Mouse (Mus musculus) embryonic stem cell, embryonic (primary cell): ENCODE data around the gene Gstcd.

Source experiments
- CTCF ChIA-PET, 4 experiments: fragments of 300-600 bp in 2 of 4; fragments of 350-600 bp in 2 of 4; sonication (Branson Sonifier 250); formaldehyde crosslinking; loops; one replicate each; lab custom pipeline; 2022; ENCODE audit warnings: inconsistent platforms in 2 of 4; lab: Charles Lee
- POLR2A ChIA-PET, 4 experiments: fragments of 300-600 bp in 2 of 4; fragments of 350-600 bp in 2 of 4; sonication (Branson Sonifier 250); formaldehyde crosslinking; loops; one replicate each; lab custom pipeline; 2022; ENCODE audit warnings: antibody characterized with exemption in 4 of 4, inconsistent platforms in 1 of 4; lab: Charles Lee

Gstcd gene

DNA sequence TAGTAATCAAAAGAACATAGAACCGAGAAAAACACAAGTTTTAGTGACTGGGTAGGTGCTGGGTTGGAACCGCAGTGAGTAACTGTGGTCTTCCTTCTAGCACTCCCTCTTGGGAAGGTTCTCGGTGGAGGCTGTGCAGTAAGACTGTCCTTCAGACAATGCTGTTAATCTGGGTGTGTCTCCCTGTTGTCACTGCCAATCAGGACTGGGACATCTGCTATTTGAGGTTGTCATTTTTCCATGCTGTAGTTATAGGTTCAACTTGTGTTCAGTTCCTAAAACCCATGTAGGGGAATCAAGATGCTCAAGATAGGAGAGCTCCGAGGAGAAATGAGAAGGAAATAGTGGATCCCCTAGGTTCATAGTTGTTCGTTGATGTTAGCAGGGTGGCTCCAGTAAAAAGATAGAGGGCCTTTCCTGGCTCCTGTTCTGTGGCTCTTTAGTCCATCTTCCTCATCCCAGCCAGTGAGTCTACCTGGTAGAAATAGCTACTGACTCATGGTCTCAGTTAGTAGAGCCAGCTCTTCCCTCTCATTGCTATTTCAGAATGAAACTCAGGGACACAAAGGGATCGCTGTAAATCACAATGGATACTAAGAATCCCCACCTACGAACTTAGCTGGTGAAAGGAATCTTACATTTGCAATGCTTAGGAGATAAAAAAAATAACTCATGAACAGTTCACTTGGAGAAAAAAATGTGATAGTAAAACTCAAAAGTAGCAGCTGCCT, 129.0 kb downstream of the Gstcd start:
- ChIA-PET CTCF (interaction anchor here in 2 of 4 experiments (0.6 to 0.7 kb wide), 2 partner anchors 665 to 1357 kb away, joined by 3 to 5 read pairs; no protein-coding TSS in a partner anchor), POLR2A (no interaction called here)

DNA sequence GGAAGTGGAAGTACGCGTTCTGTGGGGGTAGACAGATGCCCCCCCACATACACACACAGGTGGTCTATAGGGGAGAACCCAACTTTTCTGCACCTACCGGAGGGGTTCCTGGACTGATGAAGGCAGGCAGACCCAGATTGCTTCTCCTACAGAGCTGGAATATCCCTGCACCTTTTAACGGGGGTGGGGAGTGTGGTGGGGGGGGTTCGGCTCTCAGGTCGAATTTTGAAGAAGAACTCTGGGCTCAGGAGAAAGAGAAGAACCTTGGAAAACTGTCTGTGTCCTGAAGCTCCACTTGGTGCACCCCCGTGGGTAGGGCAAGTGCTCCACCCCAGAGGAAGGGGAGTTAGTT, 141.3 kb downstream of the Gstcd start:
- ChIA-PET CTCF (interaction anchor here in 2 of 4 experiments (0.6 to 0.9 kb wide), 4 partner anchors 29 to 1602 kb away, joined by 3 to 20 read pairs (median 5); no protein-coding TSS in a partner anchor), POLR2A (interaction anchor here in 3 of 4 experiments (0.6 to 1.6 kb wide), 6 partner anchors 10 to 597 kb away, joined by 3 to 4 read pairs (median 3); partner anchors contain the start of genes Gstcd (in 1 of the 3) and Ints12 (in 1 of the 3))

DNA sequence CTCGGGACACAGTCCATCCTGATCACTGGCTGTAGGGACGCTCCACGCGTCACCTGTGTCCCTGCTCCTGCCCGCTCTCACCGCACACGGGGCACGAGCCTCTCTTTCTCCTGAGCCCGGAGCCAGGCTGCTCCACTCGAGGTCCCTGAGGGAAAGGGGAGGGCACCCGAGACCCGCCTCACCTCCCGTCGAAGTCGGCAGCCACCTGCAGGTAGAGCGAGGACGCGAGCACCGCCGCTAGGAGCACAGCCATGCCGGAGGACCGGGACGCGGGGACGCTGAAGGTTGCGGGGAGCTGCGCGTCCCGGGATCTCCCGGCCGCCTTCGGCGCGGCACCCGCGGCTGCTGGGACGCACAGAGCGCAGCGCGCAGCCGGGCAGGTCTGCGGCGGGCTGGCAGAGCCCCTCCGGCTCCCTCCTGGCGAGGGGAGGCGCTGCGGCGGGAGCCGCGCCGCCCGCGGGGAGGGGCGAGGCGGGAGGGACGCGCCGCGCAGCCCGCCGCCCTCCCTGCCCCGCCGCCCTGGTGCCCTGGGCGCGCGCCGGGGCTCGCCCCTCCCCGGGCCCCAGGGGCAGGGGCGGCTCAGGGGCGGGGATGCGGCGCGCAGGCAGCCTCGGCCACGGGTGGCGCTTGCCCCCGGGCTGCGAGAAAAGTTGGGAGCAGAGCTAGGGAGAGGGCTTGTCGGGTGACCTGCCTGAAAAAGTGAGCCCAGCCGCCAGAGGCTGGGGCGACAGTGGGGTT, 141.9 kb downstream of the Gstcd start, which contains the start of gene Npnt:
Gene Npnt (minus strand): TSS at position 501 of the 738 bp plus-strand sequence.
- POLR2A ChIA-PET, result interaction anchor here (0.6 to 1.6 kb wide), 8 partner anchors 10 to 1393 kb away, joined by 3 to 4 read pairs (median 3); partner anchors contain the start of genes Gstcd (in 1 of the 4) and Ints12 (in 1 of the 4)
- CTCF ChIA-PET, result interaction anchor here in 2 of 4 experiments (0.6 to 0.9 kb wide), 4 partner anchors 30 to 1602 kb away, joined by 3 to 20 read pairs (median 5); no protein-coding TSS in a partner anchor

DNA sequence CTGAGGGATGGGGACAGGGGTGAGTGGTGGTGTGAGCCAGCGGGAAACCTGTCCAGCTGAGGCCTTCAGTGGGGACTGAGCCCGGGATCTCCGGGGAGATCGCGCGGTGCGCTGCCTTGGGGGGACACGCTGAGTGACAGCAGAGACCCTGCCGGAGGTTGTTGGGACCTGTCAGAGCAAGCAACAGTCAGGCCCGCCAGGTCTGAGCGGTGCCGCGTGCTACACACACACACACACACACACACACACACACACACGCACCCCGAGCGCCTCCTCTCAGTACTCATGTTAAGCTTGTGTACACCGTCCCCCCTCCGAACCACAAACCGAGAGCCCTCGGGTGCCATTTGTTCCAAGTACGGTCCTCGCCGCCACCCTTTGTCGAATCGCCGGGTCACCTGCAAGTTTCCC, 142.4 kb downstream of the Gstcd start:
- CTCF ChIA-PET, result no interaction called here

DNA sequence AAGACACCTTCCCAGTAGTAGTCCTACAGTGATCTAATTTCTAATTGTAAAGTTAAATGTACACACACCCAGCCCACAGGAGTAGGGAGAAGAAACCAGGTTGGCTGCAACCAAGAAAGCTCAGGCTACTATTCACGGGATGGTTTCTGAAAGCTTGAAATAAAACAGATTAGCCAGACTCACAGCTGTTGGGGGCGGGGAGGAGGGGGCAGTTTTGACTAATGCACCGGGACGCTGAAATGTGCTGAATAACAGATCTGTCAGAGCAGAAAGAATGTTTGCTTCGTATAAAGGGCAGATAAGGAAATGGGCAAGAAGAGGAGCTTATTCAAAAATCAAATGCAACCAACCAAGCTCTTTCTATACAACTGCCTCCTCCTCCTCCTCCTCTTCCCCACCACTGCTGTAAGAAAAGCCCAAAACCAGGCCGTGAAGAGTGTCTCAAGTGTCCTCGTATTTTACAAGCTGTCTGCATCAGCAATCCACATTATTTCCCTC, 143.5 kb downstream of the Gstcd start:
- ChIA-PET CTCF (interaction anchor here in 1 of 4 experiments (0.6 kb wide), 1 partner anchor 202 kb away, joined by 3 read pairs; no protein-coding TSS in a partner anchor), POLR2A (interaction anchor here in 2 of 4 experiments (0.7 to 0.8 kb wide), 2 partner anchors 31 to 1052 kb away, joined by 4 read pairs; no protein-coding TSS in a partner anchor)

More for the DNA sequence above, 142.4 kb downstream of the Gstcd start:
- POLR2A ChIA-PET, result interaction anchor here in 3 of 4 experiments (0.6 to 1.6 kb wide), 5 partner anchors 9 to 1392 kb away, joined by 3 to 7 read pairs (median 3); no protein-coding TSS in a partner anchor

DNA sequence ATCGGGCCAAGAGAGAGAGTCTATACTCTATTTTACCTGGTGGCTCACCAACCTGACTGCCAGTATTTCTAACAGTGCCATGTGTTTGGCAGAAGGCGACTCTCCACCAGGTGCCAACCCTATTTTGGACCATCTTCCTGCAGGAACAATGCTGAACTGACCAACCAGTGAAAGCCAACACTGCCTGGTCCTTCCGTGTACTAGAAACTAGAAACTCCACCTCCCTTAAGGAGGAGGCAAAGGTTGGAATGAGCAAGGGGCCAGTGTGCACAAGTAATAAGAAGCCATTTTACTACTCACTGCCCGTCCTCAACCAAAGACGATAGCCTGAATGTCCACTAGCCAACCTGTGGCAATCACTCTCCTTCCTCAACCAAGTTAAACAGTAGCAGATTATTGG, 145.7 kb downstream of the Gstcd start:
- POLR2A ChIA-PET, result no interaction called here
- CTCF ChIA-PET, result no interaction called here

DNA sequence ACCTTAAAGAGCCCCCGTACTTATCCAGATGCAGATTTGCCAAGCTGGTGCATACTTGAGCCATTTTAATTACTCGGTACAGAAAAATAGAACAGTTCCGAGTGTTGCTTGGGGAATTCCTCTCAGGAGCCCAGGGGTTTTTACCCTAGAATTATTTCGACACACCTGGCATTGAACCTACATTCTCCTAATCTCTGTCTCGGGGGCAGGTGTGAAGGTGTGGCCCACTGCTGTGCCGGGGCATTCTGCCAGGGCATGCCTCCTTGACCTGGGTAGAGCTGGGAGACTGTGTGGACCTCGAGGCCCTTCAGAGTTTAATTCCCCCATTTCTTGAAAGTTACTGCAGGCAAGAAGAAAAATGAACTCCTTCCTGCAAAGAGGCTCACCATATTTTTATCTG, 146.2 kb downstream of the Gstcd start:
- ChIA-PET POLR2A (no interaction called here), CTCF (no interaction called here)

DNA sequence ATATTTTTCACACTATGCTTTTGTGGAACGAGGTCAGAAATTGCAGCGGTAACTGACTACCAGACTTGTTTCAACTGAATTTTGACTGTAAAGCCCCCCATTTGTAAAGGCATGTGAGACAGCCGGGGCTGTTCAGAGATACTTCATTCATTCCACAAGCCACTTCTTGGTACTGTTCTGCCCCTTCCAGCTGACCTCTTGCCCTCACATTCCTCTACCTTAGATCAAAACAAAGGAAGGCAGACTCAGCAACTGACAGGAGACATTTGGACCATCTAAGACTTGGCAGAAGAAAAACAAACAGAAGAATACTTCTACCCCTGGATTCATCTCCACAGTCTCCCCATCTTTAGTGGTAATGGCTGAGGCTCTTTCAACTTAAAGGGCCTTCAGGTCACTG, 147.2 kb downstream of the Gstcd start:
- CTCF ChIA-PET, result no interaction called here
- POLR2A ChIA-PET, result no interaction called here

DNA sequence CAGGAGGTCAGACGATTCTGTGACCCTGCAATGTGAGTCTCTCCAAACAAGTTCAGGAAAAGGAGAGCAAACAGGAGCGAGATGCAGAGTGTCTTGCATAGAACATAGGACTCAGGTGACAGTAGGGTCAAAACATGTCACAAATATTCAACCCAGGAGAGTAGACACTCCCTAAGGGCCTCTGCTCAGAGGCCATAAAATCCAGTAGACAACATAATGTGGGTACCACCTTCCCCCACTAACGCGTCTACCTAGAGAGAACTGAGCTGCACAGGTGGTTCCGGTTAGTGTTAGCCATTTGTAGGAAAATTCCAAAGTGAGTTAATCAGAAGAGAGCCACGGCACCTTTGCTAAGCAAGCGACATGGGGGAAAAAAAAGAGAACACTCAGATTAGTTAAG, 147.6 kb downstream of the Gstcd start:
- POLR2A ChIA-PET, result no interaction called here
- CTCF ChIA-PET, result no interaction called here

DNA sequence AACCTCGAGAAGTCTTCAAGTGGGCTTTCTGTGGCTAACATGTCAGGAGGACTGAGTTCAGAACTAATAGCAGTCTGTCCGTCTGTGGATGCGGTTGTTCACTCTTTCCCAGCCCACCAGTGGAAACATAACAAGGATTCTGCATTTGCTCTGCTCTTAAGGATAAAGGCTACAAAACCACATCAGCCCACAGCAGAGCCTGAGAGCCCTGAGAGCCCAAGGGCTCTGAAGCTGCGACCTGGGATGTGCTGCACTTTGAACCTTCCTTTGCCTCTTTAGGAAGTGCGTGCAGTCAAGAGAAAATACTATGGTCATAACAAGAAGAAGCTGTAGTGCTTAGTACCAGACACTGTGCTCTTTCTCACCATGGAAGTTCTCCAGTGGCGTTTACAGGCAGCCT, 149.1 kb downstream of the Gstcd start:
- CTCF ChIA-PET, result no interaction called here

DNA sequence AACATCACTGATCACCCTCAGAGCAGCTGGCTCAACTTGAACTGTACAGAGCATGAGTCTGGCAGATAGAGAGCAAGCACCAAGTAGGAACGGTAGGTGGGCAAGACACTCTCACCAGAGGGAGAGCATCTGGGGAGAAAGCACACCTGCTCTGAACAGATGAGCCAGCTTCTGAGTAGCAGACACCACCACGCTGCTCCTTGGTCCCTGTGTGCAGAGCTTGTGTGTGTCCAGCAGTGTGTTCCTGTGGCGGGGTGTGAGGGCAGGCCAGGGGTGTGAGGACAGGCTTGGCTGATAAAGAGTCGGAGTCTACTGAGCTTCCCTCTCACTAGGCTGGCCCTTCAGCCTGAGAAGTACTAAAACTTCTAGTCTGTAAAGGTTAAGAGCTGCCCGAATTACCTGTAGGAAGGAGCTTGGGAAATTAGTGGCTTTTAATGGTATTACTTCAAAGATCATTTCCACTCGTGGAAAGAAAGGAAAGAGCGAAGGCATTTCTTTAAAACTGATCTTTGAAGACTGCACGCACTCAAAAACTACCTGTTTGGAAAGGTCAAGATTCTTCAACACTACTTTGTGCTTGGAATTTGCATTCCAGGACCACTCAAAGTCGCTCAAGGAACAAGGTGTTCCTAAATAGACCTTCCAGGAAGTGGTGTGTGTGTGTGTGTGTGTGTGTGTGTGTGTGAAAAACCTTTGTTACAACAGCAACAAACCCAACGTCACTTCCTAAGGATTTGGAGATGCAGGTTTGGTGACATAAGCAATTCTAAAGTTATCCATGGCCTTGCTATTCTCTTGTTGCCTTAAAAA, 151.4 kb downstream of the Gstcd start:
- CTCF ChIA-PET, result no interaction called here
- POLR2A ChIA-PET, result interaction anchor here in 2 of 4 experiments (0.6 to 1.3 kb wide), 2 partner anchors 10 to 1857 kb away, joined by 3 read pairs; partner anchors contain the start of gene Npnt (in 1 of the 2)

More for the DNA sequence above, 149.1 kb downstream of the Gstcd start:
- POLR2A ChIA-PET, result no interaction called here

DNA sequence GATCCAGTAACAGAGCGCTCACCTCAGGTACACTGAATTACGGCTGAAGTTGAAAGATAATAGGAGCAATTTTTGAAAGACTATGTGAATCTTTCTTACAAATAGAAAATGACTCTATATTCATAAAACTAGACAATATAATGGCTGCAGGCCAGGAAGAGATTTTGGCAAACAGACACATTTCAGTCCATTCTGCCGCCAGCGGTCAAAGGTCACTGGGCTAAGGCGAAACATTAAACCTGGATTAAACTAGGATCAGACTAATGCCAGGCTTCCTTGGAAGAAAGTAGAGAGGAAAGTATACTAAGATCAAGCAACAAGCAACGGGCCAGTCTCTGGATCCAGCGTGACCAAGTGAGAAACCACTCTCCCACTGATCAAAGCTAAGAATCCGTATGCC, 152.8 kb downstream of the Gstcd start:
- ChIA-PET CTCF (no interaction called here), POLR2A (no interaction called here)

DNA sequence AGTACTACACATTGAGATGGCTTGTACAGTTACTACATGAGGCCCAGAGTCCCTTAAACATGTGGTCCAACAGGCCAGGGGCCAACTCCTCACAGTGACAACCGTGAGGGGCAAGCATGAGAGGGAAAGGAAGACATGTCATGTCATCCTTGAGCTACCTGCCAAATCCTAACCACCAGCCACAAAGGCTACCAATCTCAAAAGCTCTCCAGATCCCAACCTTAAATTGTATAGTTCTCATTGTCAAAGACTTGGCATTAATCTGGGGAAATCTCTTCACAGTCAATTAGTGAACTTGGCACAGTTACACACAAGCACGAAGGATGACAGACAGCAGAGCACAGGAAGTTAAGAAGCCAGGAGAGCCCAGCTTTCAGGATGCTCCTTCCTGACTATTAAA, 157.2 kb downstream of the Gstcd start:
- ChIA-PET CTCF (no interaction called here), POLR2A (no interaction called here)
